Mouse (Mus musculus) cortical plate, adult 2 months (tissue): ENCODE data around the gene Surf4.

Experiments
- CTCF ChIP-seq: fragments of 200-500 bp; IDR thresholded peaks from 2 replicates; pipeline ENCODE4 v1.5.1; 2011; ENCODE audit warnings: mild to moderate bottlenecking, control low read depth, low read length; ENCODE audit not compliant: insufficient read depth; ENCODE audit errors: extremely low read depth
- POLR2A ChIP-seq: fragments of 200-500 bp; IDR thresholded peaks from 2 replicates; pipeline ENCODE4 v1.6.1; 2011; ENCODE audit warnings: mild to moderate bottlenecking, low read length, control low read depth; ENCODE audit not compliant: insufficient read depth; ENCODE audit errors: extremely low read depth

DNA sequence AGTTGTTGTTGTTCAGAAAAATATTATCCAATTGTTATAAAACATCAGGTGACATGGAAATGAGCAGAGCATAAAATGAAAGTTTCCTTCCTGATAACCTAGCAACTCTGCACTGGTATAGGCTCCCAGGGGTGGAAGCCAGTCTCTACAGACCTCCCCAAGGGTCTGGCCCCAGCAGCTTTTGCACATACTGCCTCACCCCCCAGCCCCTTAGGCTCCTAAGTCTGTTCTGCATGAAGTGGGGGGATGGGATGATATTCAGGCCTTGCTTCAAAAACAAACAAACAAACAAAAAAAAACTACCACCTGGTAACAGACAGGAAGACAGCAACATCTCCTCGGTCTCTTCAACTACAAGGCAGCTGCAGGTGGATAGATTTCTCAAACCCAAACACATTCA, 46.6 kb upstream of the Surf4 start:
- TF ChIP-seq CTCF (no peak), POLR2A (no peak)
